Mouse (Mus musculus): ENCODE results near the gene Lsm4. TPM values are rescaled to one million over a fixed set of nuclear protein-coding genes. Genes with fewer than 3 reads are reported as not detected.

Gene Lsm4
- polyA plus RNA-seq, 1 experiment from 2014 or later = 155 TPM

DNA sequence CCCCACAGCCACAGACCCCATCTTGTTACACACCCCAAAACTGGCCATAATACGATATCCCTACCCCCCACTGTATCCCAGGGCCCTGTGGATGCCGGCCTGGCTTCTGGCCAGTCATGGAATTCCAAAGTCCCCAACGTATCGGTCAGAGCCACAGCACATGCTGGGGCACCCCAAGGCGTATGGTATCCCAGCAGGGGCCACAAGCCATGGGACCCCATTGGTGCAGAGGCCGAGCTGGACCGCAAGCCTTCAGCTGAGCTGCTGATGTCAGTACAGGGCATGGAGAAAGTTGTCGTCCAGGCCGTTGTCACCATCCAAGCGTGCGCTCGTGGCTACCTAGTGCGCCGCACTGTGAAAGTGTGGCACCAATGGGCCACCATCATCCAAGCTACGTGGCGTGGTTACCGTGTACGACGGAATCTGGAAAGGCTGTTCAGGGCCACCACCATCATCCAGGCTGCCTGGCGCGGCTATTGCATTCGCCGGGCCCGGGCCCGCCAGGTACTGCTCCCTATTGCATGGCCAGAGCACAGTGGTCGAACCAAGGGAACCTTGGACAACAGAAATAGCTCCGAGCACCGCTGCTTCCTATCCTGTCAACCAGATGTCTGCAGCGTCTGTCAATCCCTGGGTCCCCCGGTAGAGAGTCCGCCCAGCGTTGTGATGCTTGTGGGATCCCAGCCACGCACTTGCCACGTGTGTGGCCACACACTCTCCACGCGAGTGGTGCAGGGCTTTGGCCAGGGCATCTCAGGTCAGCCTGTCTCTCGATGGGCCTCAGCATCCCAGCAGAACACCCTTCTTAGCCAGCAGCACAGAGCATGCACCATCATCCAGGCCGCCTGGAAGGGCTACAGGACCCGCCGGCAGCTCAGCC is 43.7 kb downstream of the Lsm4 start:
- H3K9ac ChIP-seq = no peak overlapping the region
- peaks cover 8% of the 10 kb centered on the region; the same call in 1 of the 2 replicates for H3K4me1 ChIP-seq (replicated peaks)
- no peaks in the 10 kb centered on the region for H3K36me3 ChIP-seq (replicated peaks)
- no peak overlapping the region for H3K4me2 ChIP-seq
- no peaks in the 10 kb centered on the region for H3K9me3 ChIP-seq (replicated peaks)
- WGBS (ENCODE audit: insufficient replicate concordance) = 72% methylated on average over 40 of the region's 40 CpGs
- H3K4me3 ChIP-seq (replicated peaks) = no peak overlapping the region
- no peak overlapping the region for H3K27ac ChIP-seq (replicated peaks)
- ATAC-seq (ENCODE audit: insufficient read depth) = no peak
- H3K27me3 ChIP-seq = peaks cover 43% of the 10 kb centered on the region

DNA sequence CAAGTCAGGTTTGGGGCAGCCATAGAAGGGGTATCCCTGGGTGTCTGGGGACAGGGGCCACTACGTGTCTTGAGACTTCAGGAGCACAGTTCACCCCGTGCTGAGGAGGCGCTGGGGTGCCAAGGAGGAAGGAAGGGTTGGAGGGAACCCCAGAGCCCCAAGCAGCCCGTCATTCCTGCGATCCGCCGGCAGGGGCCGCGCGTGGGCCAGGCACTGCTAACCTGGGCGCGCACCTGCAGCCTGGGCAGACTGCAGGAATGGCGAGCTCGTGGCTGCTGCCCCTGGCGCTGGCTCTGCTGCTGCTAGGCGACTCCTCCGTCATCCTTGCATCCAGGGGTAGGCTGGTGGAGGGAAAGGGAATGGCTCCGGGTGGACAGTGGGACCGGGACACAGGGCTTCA is 45.2 kb downstream of the Lsm4 start, which contains the start of gene Gm3336:
Gm3336 (plus strand) TSS at position 247 of the 400 bp plus-strand sequence.
- H3K9ac ChIP-seq = no peak within 1 kb of the TSS
- peaks cover 8% of the 10 kb centered on the region; the same call in 1 of the 2 replicates for H3K4me1 ChIP-seq (replicated peaks)
- no peak within 1 kb of the TSS for H3K4me3 ChIP-seq (replicated peaks)
- no peaks in the 10 kb centered on the region for H3K9me3 ChIP-seq (replicated peaks)
- H3K36me3 ChIP-seq (replicated peaks) = no peaks in the 10 kb centered on the region
- no peak within 1 kb of the TSS for H3K27ac ChIP-seq (replicated peaks)
- H3K4me2 ChIP-seq = no peak within 1 kb of the TSS
- WGBS (ENCODE audit: insufficient replicate concordance) = 1% methylated on average over 19 of the region's 19 CpGs
- peaks cover 37% of the 10 kb centered on the region for H3K27me3 ChIP-seq
- ATAC-seq (ENCODE audit: insufficient read depth) = 0 out of 2 replicates have a peak, but pooled peaks have one; percentile 14

DNA sequence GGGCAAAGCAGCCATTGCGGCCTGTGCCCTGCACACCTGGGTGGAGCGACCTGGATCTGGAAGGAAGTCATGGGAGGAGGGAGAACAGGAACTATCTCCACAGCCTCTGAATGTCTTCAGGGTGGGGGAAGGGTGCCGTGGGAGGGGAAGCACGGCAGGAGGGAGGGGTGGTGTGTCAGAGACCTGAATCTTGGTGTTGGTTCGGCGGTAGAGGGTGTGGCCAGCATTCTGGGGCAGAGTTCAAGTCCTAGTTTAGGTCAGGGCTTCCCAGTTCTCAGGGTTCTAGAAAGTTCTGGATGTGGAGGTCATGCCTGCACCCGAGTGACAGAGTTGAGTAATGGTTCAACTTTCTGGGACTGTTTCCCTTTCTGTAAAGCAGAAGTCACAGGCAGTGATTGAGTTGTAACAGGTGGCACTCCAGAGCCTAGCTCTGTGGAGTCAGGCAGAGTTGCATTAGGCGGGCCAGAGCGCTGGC is 46.8 kb downstream of the Lsm4 start:
- ATAC-seq (ENCODE audit: insufficient read depth) = no peak
- Histone ChIP-seq H3K9me3 (replicated peaks) (no peaks in the 10 kb centered on the region), H3K27ac (replicated peaks) (no peak overlapping the region), H3K4me1 (replicated peaks) (peaks cover 12% of the 10 kb centered on the region; the same call in 1 of the 2 replicates), H3K4me2 (no peak overlapping the region), H3K4me3 (replicated peaks) (no peak overlapping the region), H3K27me3 (peaks cover 33% of the 10 kb centered on the region), H3K9ac (no peak overlapping the region), H3K36me3 (replicated peaks) (no peaks in the 10 kb centered on the region)
- WGBS (ENCODE audit: insufficient replicate concordance) = 30% methylated on average over 9 of the region's 9 CpGs

DNA sequence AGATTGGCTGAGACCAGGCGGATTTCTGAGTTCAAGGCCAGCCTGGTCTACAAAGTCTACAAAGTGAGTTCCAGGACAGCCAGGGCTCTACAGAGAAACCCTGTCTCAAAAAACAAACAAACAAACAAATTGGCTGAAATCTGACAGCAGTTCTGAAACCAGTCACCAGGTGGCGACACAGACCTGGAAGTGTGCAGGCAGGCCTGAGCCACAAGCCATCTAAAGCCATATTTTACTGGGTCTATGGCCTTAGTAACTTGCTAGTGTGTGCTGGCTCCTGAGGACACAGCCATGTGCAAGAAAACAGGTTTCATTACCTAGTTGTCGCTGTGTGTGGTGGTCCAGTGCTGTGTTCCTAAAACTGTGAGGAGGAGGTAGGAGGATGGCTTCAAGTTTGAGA is 47.7 kb downstream of the Lsm4 start:
- Histone ChIP-seq H3K36me3 (replicated peaks) (no peaks in the 10 kb centered on the region), H3K9me3 (replicated peaks) (no peaks in the 10 kb centered on the region), H3K4me1 (replicated peaks) (peaks cover 12% of the 10 kb centered on the region; the same call in 1 of the 2 replicates), H3K9ac (no peak overlapping the region), H3K4me2 (no peak overlapping the region), H3K27me3 (peaks cover 35% of the 10 kb centered on the region), H3K27ac (replicated peaks) (no peak overlapping the region), H3K4me3 (replicated peaks) (no peak overlapping the region)
- ATAC-seq (ENCODE audit: insufficient read depth) = no peak
- 4% methylated on average over 3 of the region's 3 CpGs for WGBS (ENCODE audit: insufficient replicate concordance)

DNA sequence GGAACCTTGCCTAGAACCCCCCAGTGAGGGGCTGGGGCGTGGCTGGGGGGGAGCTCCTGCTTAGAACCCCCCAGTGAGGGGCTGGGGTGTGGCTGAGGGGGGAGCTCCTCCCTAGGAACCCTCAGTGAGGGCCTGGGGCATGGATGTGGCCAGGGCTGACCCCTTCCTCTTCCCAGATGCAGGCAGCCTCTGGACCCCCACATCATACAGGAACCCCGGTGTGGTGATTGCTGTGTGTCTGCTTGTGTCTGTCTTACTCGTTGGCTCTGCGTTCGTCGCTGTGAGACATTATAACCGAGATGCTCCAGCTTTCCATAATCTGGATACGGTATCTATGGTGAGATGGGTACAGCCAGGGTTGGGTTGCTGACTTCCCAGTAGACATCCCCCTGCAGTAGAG is 48.6 kb downstream of the Lsm4 start:
- H3K4me3 ChIP-seq (replicated peaks) = no peak overlapping the region
- 71% methylated on average over 8 of the region's 8 CpGs for WGBS (ENCODE audit: insufficient replicate concordance)
- no peaks in the 10 kb centered on the region for H3K9me3 ChIP-seq (replicated peaks)
- peaks cover 12% of the 10 kb centered on the region; the same call in 1 of the 2 replicates for H3K4me1 ChIP-seq (replicated peaks)
- no peak overlapping the region for H3K4me2 ChIP-seq
- peaks cover 41% of the 10 kb centered on the region for H3K27me3 ChIP-seq
- no peak overlapping the region for H3K27ac ChIP-seq (replicated peaks)
- no peak overlapping the region for H3K9ac ChIP-seq
- no peaks in the 10 kb centered on the region for H3K36me3 ChIP-seq (replicated peaks)
- no peak for ATAC-seq (ENCODE audit: insufficient read depth)

DNA sequence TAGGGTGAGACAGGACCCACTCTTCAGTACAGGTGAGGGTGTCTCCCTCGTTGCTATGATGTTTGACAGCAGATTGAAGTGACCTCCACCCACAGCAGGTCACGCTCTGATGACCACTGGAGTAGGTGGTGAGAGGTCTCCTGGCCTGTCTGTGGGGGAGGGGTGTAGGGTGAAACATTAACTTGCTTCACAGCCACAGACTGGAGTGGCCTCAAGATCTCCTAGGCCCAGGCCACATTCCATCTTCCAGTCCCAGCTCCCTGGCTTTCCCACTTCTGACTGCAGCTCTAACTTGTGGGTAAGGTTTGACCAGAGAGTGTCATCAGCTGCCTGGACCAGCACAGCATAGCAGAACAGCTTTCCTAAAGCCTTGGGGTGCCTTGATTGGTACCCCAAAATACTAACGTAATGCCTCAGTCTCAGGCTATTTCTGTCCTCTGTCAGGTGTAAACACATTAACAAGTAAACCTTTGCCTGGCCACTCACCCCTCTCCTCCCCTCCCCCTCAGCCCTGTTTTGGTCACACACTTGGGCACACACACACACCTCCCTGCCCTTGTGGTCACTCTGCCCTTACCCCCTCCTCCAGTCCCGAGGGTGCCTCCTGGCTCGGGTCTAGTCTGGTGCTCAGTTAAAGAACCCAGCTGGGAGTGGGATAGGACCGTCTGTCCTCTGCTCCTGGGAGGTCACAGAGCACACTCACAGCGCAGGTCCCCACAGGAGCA is 50.6 kb downstream of the Lsm4 start, which contains the start of gene Pde4c:
Pde4c (plus strand) TSS at position 235 of the 725 bp plus-strand sequence.
- Histone ChIP-seq H3K27me3 (peaks cover 44% of the 10 kb centered on the region), H3K9me3 (replicated peaks) (no peaks in the 10 kb centered on the region), H3K36me3 (replicated peaks) (no peaks in the 10 kb centered on the region), H3K9ac (peak within 1 kb of the TSS; percentile 32; the same call in 1 of the 2 replicates), H3K4me3 (replicated peaks) (peak within 1 kb of the TSS; percentile 27), H3K27ac (replicated peaks) (peak within 1 kb of the TSS; percentile 81), H3K4me2 (peak within 1 kb of the TSS; percentile 50), H3K4me1 (replicated peaks) (peaks cover 12% of the 10 kb centered on the region; the same call in 1 of the 2 replicates)
- WGBS (ENCODE audit: insufficient replicate concordance) = 46% methylated on average over 7 of the region's 7 CpGs
- peak; percentile 75 for ATAC-seq (ENCODE audit: insufficient read depth)

DNA sequence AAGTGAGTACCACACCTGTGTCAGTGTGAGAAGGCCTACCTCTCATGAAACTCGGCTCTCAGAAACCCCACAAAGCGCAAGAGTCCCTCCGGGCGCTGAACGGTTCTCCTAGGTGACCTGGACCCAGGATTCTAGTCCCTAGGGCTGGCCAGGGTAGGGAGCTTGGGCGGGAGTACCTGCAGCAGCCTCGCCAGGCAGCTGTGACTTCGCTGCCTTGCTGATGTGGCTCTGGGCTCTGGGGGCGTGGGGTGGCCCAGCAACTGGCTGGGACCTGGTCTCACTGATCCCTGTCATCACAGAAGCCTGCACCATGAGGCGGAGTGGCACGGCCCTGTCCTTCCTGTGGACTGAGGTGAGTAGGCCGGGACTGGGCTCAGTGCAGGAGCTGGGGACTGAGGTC is 51.2 kb downstream of the Lsm4 start:
- Histone ChIP-seq H3K36me3 (replicated peaks) (no peaks in the 10 kb centered on the region), H3K27ac (replicated peaks) (peak overlapping the region; percentile 81), H3K4me2 (peak overlapping the region; percentile 21; the same call in 1 of the 2 replicates), H3K27me3 (peaks cover 45% of the 10 kb centered on the region), H3K4me1 (replicated peaks) (peaks cover 12% of the 10 kb centered on the region; the same call in 1 of the 2 replicates), H3K4me3 (replicated peaks) (no peak overlapping the region), H3K9ac (peak overlapping the region; percentile 32; the same call in 1 of the 2 replicates), H3K9me3 (replicated peaks) (no peaks in the 10 kb centered on the region)
- 59% methylated on average over 12 of the region's 12 CpGs for WGBS (ENCODE audit: insufficient replicate concordance)
- ATAC-seq (ENCODE audit: insufficient read depth) = no peak

DNA sequence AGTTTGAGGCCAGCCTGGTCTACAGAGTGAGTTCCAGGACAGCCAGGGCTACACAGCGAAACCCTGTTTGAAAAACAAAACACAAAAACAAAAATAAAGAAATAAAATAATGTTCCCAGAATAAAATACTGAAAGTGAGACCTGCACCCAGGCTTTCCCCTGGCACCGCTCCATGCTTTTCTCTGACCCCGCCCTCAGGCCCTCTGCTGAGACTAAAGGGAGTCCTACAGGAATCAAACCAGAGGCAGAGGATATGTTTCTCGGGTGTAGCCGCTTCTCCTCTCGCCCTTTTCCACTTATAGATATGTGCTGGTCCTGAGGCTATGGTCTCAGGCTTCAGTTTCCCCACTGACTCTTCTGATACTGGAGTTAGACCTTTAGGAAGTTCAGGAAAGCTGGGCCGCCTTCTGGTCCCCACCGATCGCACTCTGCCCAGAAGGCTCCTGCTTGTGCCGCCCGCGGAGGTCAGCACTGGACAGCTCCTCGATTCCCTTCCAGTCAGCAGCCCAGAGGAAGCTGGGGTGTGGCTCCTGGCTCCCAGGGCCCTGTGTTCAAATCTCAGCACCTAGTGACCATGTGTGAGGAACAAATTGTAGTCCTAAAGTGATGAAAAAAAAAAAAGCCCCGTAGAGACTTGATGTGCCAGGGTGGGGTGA is 52.9 kb downstream of the Lsm4 start:
- Histone ChIP-seq H3K36me3 (replicated peaks) (no peaks in the 10 kb centered on the region), H3K4me2 (no peak overlapping the region), H3K9me3 (replicated peaks) (no peaks in the 10 kb centered on the region), H3K9ac (no peak overlapping the region), H3K4me3 (replicated peaks) (no peak overlapping the region), H3K4me1 (replicated peaks) (peaks cover 11% of the 10 kb centered on the region), H3K27ac (replicated peaks) (no peak overlapping the region), H3K27me3 (peaks cover 53% of the 10 kb centered on the region)
- ATAC-seq (ENCODE audit: insufficient read depth) = no peak
- 23% methylated on average over 14 of the region's 14 CpGs for WGBS (ENCODE audit: insufficient replicate concordance)

DNA sequence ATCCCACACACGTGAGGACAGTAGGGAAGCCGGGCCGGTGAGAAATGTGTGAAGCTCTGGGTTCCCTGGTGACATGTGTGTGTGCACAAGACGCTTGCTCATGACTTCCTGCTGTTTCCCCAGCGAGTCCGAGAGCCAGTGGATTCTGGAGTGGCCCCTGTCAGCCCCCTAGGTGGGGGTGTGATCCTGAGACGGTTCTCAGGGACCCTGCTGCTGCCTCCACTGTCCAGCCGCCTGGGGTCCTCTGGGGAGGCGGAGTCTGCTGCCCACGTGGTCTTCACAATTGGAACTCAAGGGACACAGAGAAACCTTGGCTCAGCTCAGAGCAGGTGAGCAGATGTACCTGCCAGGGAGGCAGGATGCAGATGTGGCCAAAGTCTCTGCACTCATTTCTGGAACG is 53.7 kb downstream of the Lsm4 start:
- no peak overlapping the region for H3K4me3 ChIP-seq (replicated peaks)
- H3K27ac ChIP-seq (replicated peaks) = no peak overlapping the region
- H3K9ac ChIP-seq = no peak overlapping the region
- peaks cover 11% of the 10 kb centered on the region for H3K4me1 ChIP-seq (replicated peaks)
- no peaks in the 10 kb centered on the region for H3K9me3 ChIP-seq (replicated peaks)
- H3K36me3 ChIP-seq (replicated peaks) = no peaks in the 10 kb centered on the region
- no peak overlapping the region for H3K4me2 ChIP-seq
- peaks cover 61% of the 10 kb centered on the region for H3K27me3 ChIP-seq
- WGBS (ENCODE audit: insufficient replicate concordance) = 35% methylated on average over 11 of the region's 11 CpGs
- no peak for ATAC-seq (ENCODE audit: insufficient read depth)
